Comparison of ENCODE assay signal across 24 mouse cellular contexts in genomic region chr17:86370106-86370742, GRCm38 (mm10).
DNase-seq lines count a peak whose midpoint lies in the region; ATAC-seq and TF ChIP-seq lines count a peak whose summit lies in the region.
"Had no signal": no experiment of that assay in that cellular context is flagged by ENCODE, and none has a peak within 500 bp of the region (broad histone marks: within the 10 kb centered on the region; RNA-seq: fewer than 3 reads in every experiment).

No protein-coding gene starts in this region.

- H3K36me3 ChIP-seq in neural tube, embryonic 13.5 days: no peaks in the 10 kb centered on the region
- H3K36me3 ChIP-seq in neural tube, embryonic 15.5 days: no peaks in the 10 kb centered on the region
- H3K36me3 ChIP-seq: G1E; heart, embryonic 12.5 days; heart, embryonic 15.5 days had no signal

- no peak for TF ChIP-seq CTCF in layer of hippocampus, adult 2 months (conservative IDR thresholded peaks at IDR 0.05)
- no peak for TF ChIP-seq CTCF in olfactory bulb, adult 2 months (IDR thresholded peaks at IDR 0.05; ENCODE audit: insufficient read depth, low read depth, low read length)

- no peak for DNase-seq in layer of hippocampus, adult 2 months (ENCODE audit: low spot score in 2 of 2)
- no peak for DNase-seq in layer of hippocampus, postnatal 10 days (ENCODE audit: low spot score in 2 of 2)
- peak; percentile 86 for DNase-seq in Muller cell, postnatal 12 days (ENCODE audit: inconsistent ontology term)
- no peak for DNase-seq in gastrocnemius, postnatal 14 days
- no peak for DNase-seq in heart, postnatal 10 days
- DNase-seq: adrenal gland, adult 8-10 months; adrenal gland, postnatal 25 days; cerebellum, adult 18-20 months; cerebellum, adult 9-10 months; cerebellum, postnatal 14 days; gastrocnemius, adult 2 months; gastrocnemius, postnatal 25 days; heart, adult 18-20 months had no signal

- H3K9me3 ChIP-seq in neural tube, embryonic 13.5 days: no peaks in the 10 kb centered on the region
- no peaks in the 10 kb centered on the region for H3K9me3 ChIP-seq in neural tube, embryonic 15.5 days (replicated peaks)
- H3K9me3 ChIP-seq: heart, embryonic 12.5 days; heart, embryonic 15.5 days had no signal

- H3K27ac ChIP-seq in layer of hippocampus, adult 2 months: peak overlapping the region; percentile 80
- 0 out of 2 replicates have a peak overlapping the region, but pooled peaks have one; percentile 56 for H3K27ac ChIP-seq in neural tube, embryonic 13.5 days (replicated peaks)
- H3K27ac ChIP-seq in neural tube, embryonic 15.5 days (replicated peaks): no peak overlapping the region
- H3K27ac ChIP-seq in olfactory bulb, adult 2 months (ENCODE audit: insufficient read depth, low read depth, low read length): peak overlapping the region; percentile 73
- H3K27ac ChIP-seq: gastrocnemius, adult 2 months; heart, embryonic 15.5 days had no signal

- no peaks in the 10 kb centered on the region for H3K27me3 ChIP-seq in neural tube, embryonic 13.5 days
- no peaks in the 10 kb centered on the region for H3K27me3 ChIP-seq in neural tube, embryonic 15.5 days (replicated peaks)
- H3K27me3 ChIP-seq: heart, embryonic 12.5 days; heart, embryonic 15.5 days had no signal

- WGBS in neural tube, embryonic 13.5 days: 81% methylated on average over 8 of the region's 8 CpGs
- WGBS in neural tube, embryonic 15.5 days: 78% methylated on average over 8 of the region's 8 CpGs
- WGBS in olfactory bulb, adult 2 months: 60% methylated on average over 8 of the region's 8 CpGs

- ATAC-seq in neural tube, embryonic 13.5 days (ENCODE audit: low read depth): no peak
- ATAC-seq in neural tube, embryonic 15.5 days (ENCODE audit: low FRiP score): no peak
- ATAC-seq: activated CD4-positive, CD25-positive, alpha-beta regulatory T cell, adult 4 months; forebrain, embryonic 14.5 days; inflammation-experienced regulatory T-cells, adult 6 months; intestine, embryonic 16.5 days had no signal

- H3K9ac ChIP-seq in neural tube, embryonic 13.5 days: no peak overlapping the region
- H3K9ac ChIP-seq in neural tube, embryonic 15.5 days (replicated peaks): no peak overlapping the region
- H3K9ac ChIP-seq: forebrain, postnatal 0 days; heart, embryonic 12.5 days; heart, embryonic 15.5 days had no signal

- no peak overlapping the region for H3K4me3 ChIP-seq in layer of hippocampus, adult 2 months
- H3K4me3 ChIP-seq in neural tube, embryonic 13.5 days: no peak overlapping the region
- no peak overlapping the region for H3K4me3 ChIP-seq in neural tube, embryonic 15.5 days (replicated peaks)
- no peak overlapping the region for H3K4me3 ChIP-seq in olfactory bulb, adult 2 months (ENCODE audit: insufficient read depth, low read depth, low read length)
- H3K4me3 ChIP-seq: gastrocnemius, adult 2 months; heart, embryonic 12.5 days; heart, embryonic 15.5 days had no signal

- H3K4me2 ChIP-seq in neural tube, embryonic 13.5 days: no peak overlapping the region
- H3K4me2 ChIP-seq in neural tube, embryonic 15.5 days: no peak overlapping the region
- H3K4me2 ChIP-seq: heart, embryonic 12.5 days; heart, embryonic 15.5 days had no signal

- H3K4me1 ChIP-seq in neural tube, embryonic 13.5 days (replicated peaks): peaks cover 32% of the 10 kb centered on the region
- H3K4me1 ChIP-seq in neural tube, embryonic 15.5 days: peaks cover 35% of the 10 kb centered on the region
- H3K4me1 ChIP-seq in olfactory bulb, adult 2 months (ENCODE audit: control insufficient read depth, insufficient read depth, low read length): peaks cover 32% of the 10 kb centered on the region

- TF ChIP-seq POLR2A in olfactory bulb, adult 2 months (IDR thresholded peaks at IDR 0.05; ENCODE audit: insufficient read depth, low read depth, low read length): no peak

- intact Hi-C loops in gastrocnemius, postnatal 14 days (cut with DNase I; ENCODE audit: low total_unique reads): no loop called here
- intact Hi-C loops in heart, postnatal 10 days (cut with DNase I): no loop called here
